In genomic region chr13:43629785-43630184, GRCm38 (mm10) we compare ENCODE assay signal across 17 mouse cellular contexts. TPM values are rescaled to one million over a fixed set of nuclear protein-coding genes. Genes with fewer than 3 reads are reported as not detected.
A peak's percentile ranks its signal among the peaks of the same experiment; 100 is the strongest.
DNase-seq lines count a peak whose midpoint lies in the region; ATAC-seq and TF ChIP-seq lines count a peak whose summit lies in the region.
"Had no signal": no experiment of that assay in that cellular context is flagged by ENCODE, and none has a peak within 500 bp of the region (broad histone marks: within the 10 kb centered on the region; RNA-seq: fewer than 3 reads in every experiment).

No protein-coding gene starts in this region.

- 65% methylated on average over 7 of the region's 7 CpGs for WGBS in stomach, embryonic 16.5 days
- 72% methylated on average over 7 of the region's 7 CpGs for WGBS in hindbrain, postnatal 0 days
- 73% methylated on average over 7 of the region's 7 CpGs for WGBS in liver, embryonic 12.5 days (ENCODE audit: insufficient replicate concordance)

- H3K9ac ChIP-seq in stomach, embryonic 16.5 days (ENCODE audit: low read length): no peak overlapping the region
- H3K9ac ChIP-seq in hindbrain, postnatal 0 days (replicated peaks; ENCODE audit: low read length): no peak overlapping the region
- H3K9ac ChIP-seq in liver, embryonic 12.5 days: no peak overlapping the region
- H3K9ac ChIP-seq: embryonic facial prominence, embryonic 13.5 days; liver, embryonic 13.5 days; midbrain, embryonic 12.5 days; neural tube, embryonic 12.5 days had no signal

- H3K4me1 ChIP-seq in stomach, embryonic 16.5 days (ENCODE audit: control insufficient read depth, insufficient read depth, low read length): no peaks in the 10 kb centered on the region
- no peaks in the 10 kb centered on the region for H3K4me1 ChIP-seq in hindbrain, postnatal 0 days (ENCODE audit: insufficient read depth, low read length)
- no peaks in the 10 kb centered on the region for H3K4me1 ChIP-seq in liver, embryonic 12.5 days
- H3K4me1 ChIP-seq: embryonic facial prominence, embryonic 13.5 days; hindbrain, embryonic 10.5 days; liver, embryonic 13.5 days; midbrain, embryonic 12.5 days; neural tube, embryonic 12.5 days had no signal

- H3K4me2 ChIP-seq in stomach, embryonic 16.5 days (ENCODE audit: low read depth, low read length): no peak overlapping the region
- no peak overlapping the region for H3K4me2 ChIP-seq in hindbrain, postnatal 0 days (ENCODE audit: low read depth, low read length)
- no peak overlapping the region for H3K4me2 ChIP-seq in liver, embryonic 12.5 days
- H3K4me2 ChIP-seq: embryonic facial prominence, embryonic 13.5 days; liver, embryonic 13.5 days; midbrain, embryonic 12.5 days; neural tube, embryonic 12.5 days had no signal

- H3K36me3 ChIP-seq in stomach, embryonic 16.5 days (ENCODE audit: control insufficient read depth, insufficient read depth, low read length): no peaks in the 10 kb centered on the region
- H3K36me3 ChIP-seq in hindbrain, postnatal 0 days (ENCODE audit: insufficient read depth, low read length): no peaks in the 10 kb centered on the region
- H3K36me3 ChIP-seq in liver, embryonic 12.5 days: no peaks in the 10 kb centered on the region
- H3K36me3 ChIP-seq: embryonic facial prominence, embryonic 13.5 days; hindbrain, embryonic 10.5 days; liver, embryonic 13.5 days; midbrain, embryonic 12.5 days; neural tube, embryonic 12.5 days had no signal

- no peaks in the 10 kb centered on the region for H3K27me3 ChIP-seq in stomach, embryonic 16.5 days (ENCODE audit: control insufficient read depth, insufficient read depth, low read length)
- H3K27me3 ChIP-seq in hindbrain, postnatal 0 days (ENCODE audit: insufficient read depth, low read length): no peaks in the 10 kb centered on the region
- no peaks in the 10 kb centered on the region for H3K27me3 ChIP-seq in liver, embryonic 12.5 days (replicated peaks)
- H3K27me3 ChIP-seq: embryonic facial prominence, embryonic 13.5 days; liver, embryonic 13.5 days; midbrain, embryonic 12.5 days; neural tube, embryonic 12.5 days had no signal

- H3K4me3 ChIP-seq in stomach, embryonic 16.5 days (replicated peaks; ENCODE audit: low read length): no peak overlapping the region
- no peak overlapping the region for H3K4me3 ChIP-seq in hindbrain, postnatal 0 days (ENCODE audit: low read length)
- H3K4me3 ChIP-seq in liver, embryonic 12.5 days: no peak overlapping the region
- H3K4me3 ChIP-seq: embryonic facial prominence, embryonic 13.5 days; hindbrain, embryonic 10.5 days; left cerebral cortex, adult 2 months; liver, embryonic 13.5 days; midbrain, embryonic 12.5 days; neural tube, embryonic 12.5 days had no signal

- no peak for TF ChIP-seq CTCF in hindbrain, postnatal 0 days (IDR thresholded peaks at IDR 0.05; ENCODE audit: low read depth)

- H3K9me3 ChIP-seq in stomach, embryonic 16.5 days (replicated peaks; ENCODE audit: control insufficient read depth, low read length): no peaks in the 10 kb centered on the region
- no peaks in the 10 kb centered on the region for H3K9me3 ChIP-seq in hindbrain, postnatal 0 days (ENCODE audit: low read length)
- H3K9me3 ChIP-seq in liver, embryonic 12.5 days (replicated peaks): no peaks in the 10 kb centered on the region
- H3K9me3 ChIP-seq: embryonic facial prominence, embryonic 13.5 days; hindbrain, embryonic 10.5 days; liver, embryonic 13.5 days; midbrain, embryonic 12.5 days; neural tube, embryonic 12.5 days had no signal

- DNase-seq in cerebellum, postnatal 4 days (ENCODE audit: low spot score in 2 of 2): no peak
- DNase-seq in urinary bladder, adult 18-20 months (ENCODE audit: low spot score in 2 of 2): peak; percentile 10 to 26
- DNase-seq in urinary bladder, adult 2 months (ENCODE audit: low spot score): no peak
- peak; percentile 87 to 88 for DNase-seq in cerebellum, postnatal 10 days
- no peak for DNase-seq in hindbrain, postnatal 0 days (ENCODE audit: low spot score)
- DNase-seq: B cell, adult 2 months; kidney, adult 18-20 months; liver, embryonic 13.5 days had no signal

- peak; percentile 90 for ATAC-seq in cerebellum, adult (ENCODE audit: insufficient number of reproducible peaks, low FRiP score, low TSS enrichment)
- peak; percentile 60; the same call in 1 of the 2 replicates for ATAC-seq in stomach, embryonic 16.5 days (ENCODE audit: insufficient read depth, low FRiP score)
- ATAC-seq in hindbrain, postnatal 0 days: no peak
- no peak for ATAC-seq in liver, embryonic 12.5 days
- ATAC-seq: forebrain, embryonic 16.5 days had no signal

- H3K27ac ChIP-seq in stomach, embryonic 16.5 days (ENCODE audit: low read length): no peak overlapping the region
- no peak overlapping the region for H3K27ac ChIP-seq in hindbrain, postnatal 0 days
- H3K27ac ChIP-seq in liver, embryonic 12.5 days: no peak overlapping the region
- H3K27ac ChIP-seq: embryonic facial prominence, embryonic 13.5 days; hindbrain, embryonic 10.5 days; left cerebral cortex, adult 2 months; liver, embryonic 13.5 days; midbrain, embryonic 12.5 days; neural tube, embryonic 12.5 days had no signal

RNA-seq across cellular contexts. Expression of gene Rnf182, which starts 14.3 kb away (rescaled TPM):
- 0.60 and 0.83 TPM in 2 replicates for polyA plus RNA-seq in urinary bladder, adult 2 months (2012; rRNA removed)
- 1.5 and 2.9 TPM in 2 replicates for polyA plus RNA-seq in stomach, embryonic 16.5 days (2015; fragmentation: Nextera tagmentation; extraction: Ambion mirVana)
- total RNA-seq in hindbrain, postnatal 0 days (2014; rRNA removed): 7.5 and 10.0 TPM in 2 replicates
- 20.7 and 26.2 TPM in 2 replicates for polyA plus RNA-seq in hindbrain, postnatal 0 days (2015; fragmentation: Nextera tagmentation; extraction: Ambion mirVana)
- polyA plus RNA-seq in liver, embryonic 12.5 days (2016; fragmentation: Nextera tagmentation; extraction: Ambion mirVana): 0.19 and 0.20 TPM in 2 replicates

Comparison
In these comparisons a context has a peak if more than half of its experiments do, and no peak if none do; other contexts are left out.
1. DNase-seq: peak in urinary bladder, adult 18-20 months (2 of 2) and cerebellum, postnatal 10 days (2 of 2); none in cerebellum, postnatal 4 days (0 of 2), urinary bladder, adult 2 months (single experiment) and hindbrain, postnatal 0 days (single experiment).
2. ATAC-seq: peak in cerebellum, adult (single experiment) and stomach, embryonic 16.5 days (single experiment); none in hindbrain, postnatal 0 days (single experiment) and liver, embryonic 12.5 days (single experiment).